Mouse (Mus musculus) myocyte (in vitro differentiated cells): ENCODE measurements around the gene Edn3.

ENCODE experiments used
- CEBPB ChIP-seq: IDR thresholded peaks from 2 replicates; pipeline ENCODE4 v1.6.1; 2011; ENCODE audit warnings: mild to moderate bottlenecking, moderate library complexity; ENCODE audit not compliant: poor library complexity, insufficient read depth, severe bottlenecking
- E2F4 ChIP-seq: IDR thresholded peaks from one replicate; pipeline ENCODE4 v1.6.1; 2011; ENCODE audit warnings: mild to moderate bottlenecking, control low read depth, moderate library complexity; ENCODE audit not compliant: insufficient read depth
- POLR2A ChIP-seq: IDR thresholded peaks from one replicate; pipeline ENCODE4 v1.6.1; 2011; ENCODE audit warnings: low read depth, mild to moderate bottlenecking, control low read depth, moderate library complexity; ENCODE audit not compliant: insufficient read length
- POLR2AphosphoS2 ChIP-seq: IDR thresholded peaks from one replicate; pipeline ENCODE4 v1.6.1; 2011; ENCODE audit warnings: low read depth, control low read depth; ENCODE audit not compliant: insufficient read length
- REST ChIP-seq: IDR thresholded peaks from one replicate; pipeline ENCODE4 v1.6.1; 2011; ENCODE audit warnings: mild to moderate bottlenecking, control low read depth, moderate library complexity; ENCODE audit not compliant: insufficient read depth, insufficient read length
- SRF ChIP-seq: IDR thresholded peaks from one replicate; pipeline ENCODE4 v1.6.1; 2011; ENCODE audit warnings: low read depth; ENCODE audit not compliant: control insufficient read depth, insufficient read length
- TCF12 ChIP-seq: IDR thresholded peaks from one replicate; pipeline ENCODE4 v1.6.1; 2011; ENCODE audit warnings: mild to moderate bottlenecking, control low read depth; ENCODE audit not compliant: poor library complexity, insufficient read depth, severe bottlenecking

GRCm38 (mm10) chr2:174774177-174775111, 14.0 kb downstream of the Edn3 start:
- TF ChIP-seq TCF12, result no peak
- TF ChIP-seq POLR2AphosphoS2, result no peak
- no peak for TF ChIP-seq POLR2A
- TF ChIP-seq SRF, result no peak
- TF ChIP-seq REST, result no peak
- TF ChIP-seq CEBPB, result no peak
- no peak for TF ChIP-seq E2F4
